Mouse (Mus musculus) bone marrow macrophage, adult 2 months (primary cell): ENCODE measurements around the gene Med29. TPM values are rescaled to one million over a fixed set of nuclear protein-coding genes. Genes with fewer than 3 reads are reported as not detected.
A peak's percentile ranks its signal among the peaks of the same experiment; 100 is the strongest.

Experiments
- H3K27ac ChIP-seq: 2 replicates; pipeline ENCODE4 v1.5.1; 2012; ENCODE audit warnings: low read depth, low read length; ENCODE audit not compliant: insufficient read depth
- H3K4me1 ChIP-seq: 2 replicates; pipeline ENCODE4 v1.6.1; 2012; ENCODE audit warnings: low read length; ENCODE audit not compliant: control insufficient read depth, insufficient read depth
- H3K4me3 ChIP-seq: 2 replicates; pipeline ENCODE4 v1.5.1; 2012; ENCODE audit warnings: mild to moderate bottlenecking, low read length, moderate library complexity; ENCODE audit not compliant: insufficient read depth
- CTCF ChIP-seq: IDR thresholded peaks from 2 replicates; pipeline ENCODE4 v1.5.1; 2012; ENCODE audit warnings: low read depth, mild to moderate bottlenecking, low read length, moderate library complexity
- POLR2A ChIP-seq: IDR thresholded peaks from 2 replicates; pipeline ENCODE4 v1.6.1; 2012; ENCODE audit warnings: mild to moderate bottlenecking, low read depth, low read length, borderline replicate concordance
- polyA plus RNA-seq: library from polyadenylated mRNA; stranded (reverse); fragments of >200 nt; gene quantifications from 2 replicates; pipeline ENCODE4 v1.2.4, GENCODE M21; 2012; ENCODE audit not compliant: missing spikeins, insufficient read depth, insufficient read length

The Med29 gene
- polyA plus RNA-seq, 1 experiment = 12.5 TPM

GRCm38 (mm10) chr7:28377190-28378065 lies 15.1 kb downstream of the Med29 start:
- no peak for TF ChIP-seq POLR2A
- no peak for TF ChIP-seq CTCF
- Histone ChIP-seq H3K27ac (peak overlapping the region; percentile 88), H3K4me3 (peak overlapping the region; percentile 93), H3K4me1 (peaks cover 20% of the 10 kb centered on the region)

- Histone ChIP-seq H3K27ac (peak overlapping the region; percentile 92), H3K4me1 (peaks cover 16% of the 10 kb centered on the region), H3K4me3 (peak overlapping the region; percentile 67)
- TF ChIP-seq CTCF (no peak), POLR2A (no peak)
These were observed 16.3 kb downstream of the Med29 start for GRCm38 (mm10) chr7:28376011-28376771.

GRCm38 (mm10) chr7:28375176-28375921 lies 17.2 kb downstream of the Med29 start:
- H3K4me3 ChIP-seq = peak overlapping the region; percentile 84
- H3K27ac ChIP-seq = peak overlapping the region; percentile 100

GRCm38 (mm10) chr7:28374647-28375046 lies 17.9 kb downstream of the Med29 start:
- Histone ChIP-seq H3K27ac (peak overlapping the region; percentile 100), H3K4me1 (peaks cover 10% of the 10 kb centered on the region), H3K4me3 (peak overlapping the region; percentile 84; the same call in 1 of the 2 replicates)
- TF ChIP-seq CTCF = no peak
- no peak for TF ChIP-seq POLR2A

More at GRCm38 (mm10) chr7:28375176-28375921, 17.2 kb downstream of the Med29 start:
- H3K4me1 ChIP-seq = peaks cover 11% of the 10 kb centered on the region
- TF ChIP-seq CTCF (no peak), POLR2A (no peak)

DNA sequence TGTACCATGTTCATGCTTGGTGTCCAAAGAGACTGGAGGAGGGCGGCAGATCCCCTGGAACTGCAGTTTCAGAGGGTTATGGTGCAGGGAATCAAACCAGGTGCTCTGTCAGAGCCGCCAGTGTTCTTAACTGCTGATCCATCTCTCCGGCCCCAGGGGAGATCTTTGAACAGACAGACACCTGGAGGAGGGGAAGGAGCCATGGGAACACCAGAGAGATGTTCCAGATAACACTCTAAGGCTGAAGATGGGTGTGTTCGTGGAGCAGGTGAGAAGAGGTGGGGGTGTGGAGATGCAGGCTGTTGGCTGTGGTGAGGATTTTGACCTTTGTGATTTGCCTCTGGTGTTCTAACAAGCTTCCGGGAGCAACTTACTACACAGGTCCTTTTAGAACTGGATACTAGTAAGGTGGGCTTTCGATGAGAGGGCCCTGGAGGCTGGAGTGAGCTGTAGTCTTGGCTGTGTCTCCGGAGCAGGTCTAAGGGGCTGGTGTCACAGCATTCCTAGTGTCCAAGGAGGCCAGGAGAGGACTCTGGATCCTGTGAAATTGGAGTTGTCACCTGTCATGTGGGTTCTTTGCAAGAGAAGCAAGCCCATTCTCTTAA lies 18.5 kb downstream of the Med29 start:
- peaks cover 10% of the 10 kb centered on the region for H3K4me1 ChIP-seq
- no peak for TF ChIP-seq CTCF
- no peak for TF ChIP-seq POLR2A
- no peak overlapping the region for H3K4me3 ChIP-seq
- H3K27ac ChIP-seq = peak overlapping the region; percentile 100

DNA sequence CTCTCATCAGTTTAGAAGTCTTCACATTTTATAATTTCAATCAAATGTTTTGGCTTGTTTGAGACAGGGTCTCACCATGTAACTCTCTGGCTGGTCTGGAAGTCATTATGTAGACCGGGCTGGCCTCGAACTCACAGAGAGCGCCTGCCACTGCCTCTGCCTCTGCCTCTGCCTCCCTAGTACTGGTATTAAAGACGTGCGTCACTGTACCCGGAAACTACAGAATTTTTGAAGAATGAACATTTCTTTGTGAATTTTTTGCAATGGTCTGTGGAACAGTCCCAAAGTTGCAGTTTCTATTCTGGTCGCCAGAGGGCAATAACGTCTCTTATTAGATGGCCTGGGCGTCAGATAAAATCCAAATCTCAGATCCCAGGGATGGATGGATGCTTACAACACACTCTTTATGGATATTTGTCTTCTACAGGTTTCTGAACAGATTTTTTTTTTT lies 19.4 kb downstream of the Med29 start:
- H3K27ac ChIP-seq = peak overlapping the region; percentile 76
- H3K4me3 ChIP-seq = peak overlapping the region; percentile 52
- TF ChIP-seq CTCF = no peak
- TF ChIP-seq POLR2A = no peak
- peaks cover 10% of the 10 kb centered on the region for H3K4me1 ChIP-seq

- TF ChIP-seq POLR2A (no peak), CTCF (peak; percentile 67)
- Histone ChIP-seq H3K4me3 (peak within 1 kb of the TSS; percentile 79), H3K27ac (peak within 1 kb of the TSS; percentile 76), H3K4me1 (peaks cover 10% of the 10 kb centered on the region)
These were observed 20.0 kb downstream of the Med29 start, which contains the start of gene Plekhg2 for GRCm38 (mm10) chr7:28372251-28373108. TSS of gene Plekhg2 (minus strand) at chr7:28372599.

- Histone ChIP-seq H3K4me3 (peak overlapping the region; percentile 79), H3K4me1 (peaks cover 10% of the 10 kb centered on the region), H3K27ac (no peak overlapping the region)
- TF ChIP-seq CTCF (no peak), POLR2A (no peak)
These were observed 21.0 kb downstream of the Med29 start for GRCm38 (mm10) chr7:28371514-28371989.
